In genomic region chr10:70439676-70440521, GRCm38 (mm10) we compare ENCODE assay signal across 8 mouse cellular contexts. TPM values are rescaled to one million over a fixed set of nuclear protein-coding genes. Genes with fewer than 3 reads are reported as not detected.
DNase-seq lines count a peak whose midpoint lies in the region; ATAC-seq lines count a peak whose summit lies in the region.

Fam13c (plus strand) TSS chr10:70440481.

- no peaks in the 10 kb centered on the region for H3K27me3 ChIP-seq in forebrain, embryonic 15.5 days
- no peaks in the 10 kb centered on the region for H3K27me3 ChIP-seq in intestine, embryonic 15.5 days (replicated peaks)
- H3K27me3 ChIP-seq in limb, embryonic 11.5 days (ENCODE audit: control insufficient read depth, insufficient read depth, low read length), result no peaks in the 10 kb centered on the region
- H3K27me3 ChIP-seq in neural tube, embryonic 12.5 days (replicated peaks), result no peaks in the 10 kb centered on the region

- 10% methylated on average over 24 of the region's 24 CpGs for WGBS in forebrain, embryonic 15.5 days
- 16% methylated on average over 24 of the region's 24 CpGs for WGBS in intestine, embryonic 15.5 days
- WGBS in limb, embryonic 11.5 days, result 10% methylated on average over 24 of the region's 24 CpGs
- WGBS in neural tube, embryonic 12.5 days, result 9% methylated on average over 24 of the region's 24 CpGs

- DNase-seq in heart, adult 11 months, result peak; percentile 93
- DNase-seq in heart, postnatal 25 days (ENCODE audit: low spot score), result no peak
- peak; percentile 50 for DNase-seq in cerebellum, adult 11 months
- peak; percentile 65 for DNase-seq in limb, embryonic 11.5 days (ENCODE audit: low spot score)
- DNase-seq in B cell, adult 2 months, result no peak

- H3K9me3 ChIP-seq in forebrain, embryonic 15.5 days, result no peaks in the 10 kb centered on the region
- H3K9me3 ChIP-seq in intestine, embryonic 15.5 days, result no peaks in the 10 kb centered on the region
- no peaks in the 10 kb centered on the region for H3K9me3 ChIP-seq in limb, embryonic 11.5 days (ENCODE audit: control insufficient read depth, low read length)
- no peaks in the 10 kb centered on the region for H3K9me3 ChIP-seq in neural tube, embryonic 12.5 days

- H3K36me3 ChIP-seq in forebrain, embryonic 15.5 days, result no peaks in the 10 kb centered on the region
- no peaks in the 10 kb centered on the region for H3K36me3 ChIP-seq in intestine, embryonic 15.5 days
- no peaks in the 10 kb centered on the region for H3K36me3 ChIP-seq in limb, embryonic 11.5 days (ENCODE audit: control insufficient read depth, insufficient read depth, low read length)
- no peaks in the 10 kb centered on the region for H3K36me3 ChIP-seq in neural tube, embryonic 12.5 days

- peak within 1 kb of the TSS; percentile 78 for H3K4me2 ChIP-seq in forebrain, embryonic 15.5 days (replicated peaks)
- peak within 1 kb of the TSS; percentile 96 for H3K4me2 ChIP-seq in intestine, embryonic 15.5 days (replicated peaks)
- peak within 1 kb of the TSS; percentile 46 for H3K4me2 ChIP-seq in limb, embryonic 11.5 days (ENCODE audit: low read depth, severe bottlenecking)
- peak within 1 kb of the TSS; percentile 79 for H3K4me2 ChIP-seq in neural tube, embryonic 12.5 days (replicated peaks)

- H3K27ac ChIP-seq in forebrain, embryonic 15.5 days (replicated peaks), result peak within 1 kb of the TSS; percentile 96
- H3K27ac ChIP-seq in intestine, embryonic 15.5 days, result peak within 1 kb of the TSS; percentile 74
- no peak within 1 kb of the TSS; the same call in none of the 2 replicates for H3K27ac ChIP-seq in limb, embryonic 11.5 days (replicated peaks; ENCODE audit: low read depth, low read length)
- H3K27ac ChIP-seq in neural tube, embryonic 12.5 days, result peak within 1 kb of the TSS; percentile 93

- peak within 1 kb of the TSS; percentile 89 for H3K9ac ChIP-seq in forebrain, embryonic 15.5 days (replicated peaks)
- H3K9ac ChIP-seq in intestine, embryonic 15.5 days, result peak within 1 kb of the TSS; percentile 60
- H3K9ac ChIP-seq in limb, embryonic 11.5 days (ENCODE audit: low read length), result peak within 1 kb of the TSS; percentile 76
- peak within 1 kb of the TSS; percentile 69 for H3K9ac ChIP-seq in neural tube, embryonic 12.5 days

- H3K4me3 ChIP-seq in forebrain, embryonic 15.5 days, result peak within 1 kb of the TSS; percentile 82
- peak within 1 kb of the TSS; percentile 60 for H3K4me3 ChIP-seq in intestine, embryonic 15.5 days (replicated peaks)
- H3K4me3 ChIP-seq in limb, embryonic 11.5 days (ENCODE audit: low read depth, low read length), result peak within 1 kb of the TSS; percentile 50
- peak within 1 kb of the TSS; percentile 59 for H3K4me3 ChIP-seq in neural tube, embryonic 12.5 days

- H3K4me1 ChIP-seq in forebrain, embryonic 15.5 days, result peaks cover 31% of the 10 kb centered on the region
- H3K4me1 ChIP-seq in intestine, embryonic 15.5 days (replicated peaks), result peaks cover 11% of the 10 kb centered on the region; the same call in 1 of the 2 replicates
- no peaks in the 10 kb centered on the region for H3K4me1 ChIP-seq in limb, embryonic 11.5 days (ENCODE audit: control insufficient read depth, insufficient read depth, low read length)
- H3K4me1 ChIP-seq in neural tube, embryonic 12.5 days, result peaks cover 33% of the 10 kb centered on the region

- intact Hi-C loops in heart, postnatal 25 days (cut with DNase I), result loop anchor here (5.0 kb wide), 1 partner anchor 68 kb away; no protein-coding TSS in a partner anchor

- ATAC-seq in forebrain, embryonic 15.5 days (replicated peaks), result peak; percentile 70
- peak; percentile 70 for ATAC-seq in intestine, embryonic 15.5 days
- ATAC-seq in limb, embryonic 11.5 days (ENCODE audit: insufficient number of reproducible peaks, low FRiP score, low TSS enrichment, low read depth), result peak; percentile 59
- ATAC-seq in neural tube, embryonic 12.5 days (ENCODE audit: low FRiP score, low read depth), result peak; percentile 70

RNA-seq across cellular contexts. Expression of gene Fam13c, which starts in this region (rescaled TPM):
- 1 to 10 TPM; 4.9 to 6.3 TPM for total RNA-seq in heart, postnatal 25 days (2021)
- polyA plus RNA-seq in forebrain, embryonic 15.5 days (2015; fragmentation: Nextera tagmentation; extraction: Ambion mirVana), result 26.3 and 26.7 TPM in 2 replicates
- 7.3 and 8.0 TPM in 2 replicates for polyA plus RNA-seq in intestine, embryonic 15.5 days (2015; fragmentation: Nextera tagmentation; extraction: Ambion mirVana)
- polyA plus RNA-seq in limb, embryonic 11.5 days (2014; fragmentation: Nextera tagmentation; extraction: Ambion mirVana), result 9.8 and 10.3 TPM in 2 replicates
- 17.2 and 18.5 TPM in 2 replicates for polyA plus RNA-seq in neural tube, embryonic 12.5 days (2016; fragmentation: Nextera tagmentation; extraction: Ambion mirVana)

Comparison
In these comparisons a context has a peak if more than half of its experiments do, and no peak if none do; other contexts are left out.
1. DNase-seq: peak in heart, adult 11 months (single experiment), cerebellum, adult 11 months (single experiment) and limb, embryonic 11.5 days (single experiment); none in heart, postnatal 25 days (single experiment) and B cell, adult 2 months (0 of 2).
2. H3K4me2 ChIP-seq: peak in every context shown above with its lines; median percentile 96 in intestine, embryonic 15.5 days; 79 in neural tube, embryonic 12.5 days; 78 in forebrain, embryonic 15.5 days; 46 in limb, embryonic 11.5 days.
3. Peak in every context shown above with its lines, with median percentiles within 50 percentile points of each other: ATAC-seq, H3K4me3 ChIP-seq and H3K9ac ChIP-seq.